Mouse (Mus musculus) spleen, adult 2 months (tissue): Measurements from ENCODE around the gene Tdrd9.

Experiments used
- CTCF ChIP-seq: fragments of 200-500 bp; IDR thresholded peaks from 2 replicates; pipeline ENCODE4 v1.5.1; 2011; ENCODE audit warnings: mild to moderate bottlenecking, inconsistent platforms; ENCODE audit not compliant: insufficient read depth, insufficient read length, insufficient replicate concordance; ENCODE audit errors: extremely low read depth
- POLR2A ChIP-seq: fragments of 200-500 bp; IDR thresholded peaks from 2 replicates; pipeline ENCODE4 v1.6.1; 2011; ENCODE audit warnings: low read depth, low read length, inconsistent platforms

DNA sequence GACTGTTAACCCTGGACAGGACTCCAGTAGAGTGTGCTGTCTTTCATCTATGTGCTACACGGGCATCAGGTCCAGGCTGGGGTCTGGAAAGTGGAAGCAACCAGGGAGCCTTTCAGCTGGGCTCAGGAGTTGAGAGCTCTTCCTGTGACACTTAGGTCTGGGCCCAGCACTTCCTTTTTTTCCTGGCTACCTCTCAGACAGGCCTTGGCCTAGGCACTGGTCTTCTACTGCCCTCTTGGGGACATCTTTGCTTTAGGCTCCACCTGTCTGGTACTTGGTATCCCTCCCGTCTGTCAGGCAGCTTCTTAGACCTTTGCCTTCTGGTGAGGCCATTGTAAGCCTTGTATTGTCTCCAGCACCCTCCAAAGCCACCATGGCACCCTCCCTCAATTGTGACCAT is 24.6 kb upstream of the Tdrd9 start:
- TF ChIP-seq CTCF: peak; percentile 90; the same call in 1 of the 2 replicates
- TF ChIP-seq POLR2A: no peak
